Mouse (Mus musculus) frontal cortex, adult (tissue): ENCODE measurements around the gene Cenpe.

Experiments
- ATAC-seq: cut with Nextera tagmentation; 2 replicates; pipeline ENCODE4 v1.9.2; 2017; ENCODE audit warnings: mild to moderate bottlenecking, moderate library complexity, mixed read lengths; ENCODE audit not compliant: low TSS enrichment

Cenpe gene

GRCm38 (mm10) chr3:135280669-135281415 lies 68.5 kb downstream of the Cenpe start, which contains the start of gene Bdh2:
Gene Bdh2 (plus strand): TSS chr3:135281221.
- ATAC-seq: peak; percentile 98

DNA sequence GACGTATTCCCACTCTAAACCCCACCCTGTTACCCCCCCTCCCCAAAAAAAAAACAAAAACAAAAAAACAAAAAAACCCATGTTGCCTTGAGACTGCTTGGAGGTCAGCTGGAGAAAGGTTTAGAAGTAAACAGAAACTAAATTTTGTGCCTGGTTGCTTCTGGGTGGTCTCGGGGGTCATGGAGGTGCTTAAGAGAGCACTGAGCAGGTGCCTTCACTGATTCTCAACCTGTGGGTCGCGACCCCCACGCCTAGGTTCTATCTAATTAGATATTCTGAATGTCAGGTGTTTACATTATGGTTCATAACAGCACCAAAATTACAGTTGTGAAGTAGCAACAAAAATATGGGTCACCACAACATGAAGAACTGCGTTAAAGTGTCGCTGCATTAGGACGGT lies 69.4 kb downstream of the Cenpe start:
- no peak for ATAC-seq

DNA sequence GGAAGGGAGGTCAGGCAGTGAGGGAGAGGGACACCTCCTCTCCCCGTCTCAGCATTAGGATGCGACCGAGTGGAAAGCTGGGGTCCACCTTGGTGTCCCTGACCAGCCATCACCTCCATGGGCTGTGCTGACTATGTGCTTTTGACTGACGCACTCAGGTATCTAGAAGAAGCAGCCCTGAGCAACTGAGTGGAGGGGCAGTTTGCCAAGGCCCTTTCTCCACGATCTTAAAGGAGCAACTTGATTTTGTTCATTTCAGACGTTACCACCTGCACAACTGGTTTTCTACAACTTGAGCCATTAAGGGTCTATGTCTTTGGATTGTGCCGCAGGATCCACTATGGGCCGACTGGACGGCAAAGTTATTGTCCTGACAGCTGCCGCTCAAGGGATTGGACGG lies 72.9 kb downstream of the Cenpe start:
- no peak for ATAC-seq

DNA sequence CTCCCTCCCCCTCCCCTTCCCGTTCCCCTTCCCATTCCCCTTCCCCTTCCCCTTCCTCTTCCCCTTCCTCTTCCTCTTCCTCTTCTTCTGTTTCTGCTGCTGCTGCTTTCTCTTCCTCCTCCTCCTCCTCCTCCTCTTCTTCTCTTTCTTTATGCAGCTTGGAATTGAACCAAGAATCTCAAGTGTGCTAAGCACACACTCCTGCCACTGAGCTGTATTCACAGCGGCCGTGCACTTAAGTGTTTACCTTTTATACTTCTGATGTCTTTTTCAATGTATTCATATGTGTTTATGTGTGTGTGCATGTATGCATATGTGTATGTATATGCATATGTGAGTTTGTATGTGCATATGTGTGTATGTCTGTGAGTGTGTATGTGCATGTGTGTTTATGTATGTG lies 73.5 kb downstream of the Cenpe start:
- no peak for ATAC-seq

- ATAC-seq: no peak
These were observed 75.9 kb downstream of the Cenpe start for GRCm38 (mm10) chr3:135288138-135288750.

DNA sequence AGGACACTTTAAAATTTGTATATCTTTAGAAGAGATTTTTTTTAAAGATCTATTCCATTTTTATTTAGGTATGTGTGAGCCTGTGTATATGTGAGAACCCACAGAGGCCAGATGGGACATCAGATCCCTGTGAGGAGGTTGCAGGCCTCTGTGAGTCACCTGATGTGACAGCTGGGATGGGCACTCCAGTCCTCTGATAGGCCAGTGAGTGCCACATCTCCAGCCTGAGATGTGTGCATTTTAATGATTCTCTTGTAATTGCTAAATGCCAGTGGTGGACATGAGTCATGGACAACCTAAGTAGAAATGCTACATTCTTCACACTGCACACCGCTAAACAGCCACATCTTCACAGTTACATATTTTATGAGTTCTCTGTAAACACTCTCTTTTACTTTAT lies 76.8 kb downstream of the Cenpe start:
- no peak for ATAC-seq

DNA sequence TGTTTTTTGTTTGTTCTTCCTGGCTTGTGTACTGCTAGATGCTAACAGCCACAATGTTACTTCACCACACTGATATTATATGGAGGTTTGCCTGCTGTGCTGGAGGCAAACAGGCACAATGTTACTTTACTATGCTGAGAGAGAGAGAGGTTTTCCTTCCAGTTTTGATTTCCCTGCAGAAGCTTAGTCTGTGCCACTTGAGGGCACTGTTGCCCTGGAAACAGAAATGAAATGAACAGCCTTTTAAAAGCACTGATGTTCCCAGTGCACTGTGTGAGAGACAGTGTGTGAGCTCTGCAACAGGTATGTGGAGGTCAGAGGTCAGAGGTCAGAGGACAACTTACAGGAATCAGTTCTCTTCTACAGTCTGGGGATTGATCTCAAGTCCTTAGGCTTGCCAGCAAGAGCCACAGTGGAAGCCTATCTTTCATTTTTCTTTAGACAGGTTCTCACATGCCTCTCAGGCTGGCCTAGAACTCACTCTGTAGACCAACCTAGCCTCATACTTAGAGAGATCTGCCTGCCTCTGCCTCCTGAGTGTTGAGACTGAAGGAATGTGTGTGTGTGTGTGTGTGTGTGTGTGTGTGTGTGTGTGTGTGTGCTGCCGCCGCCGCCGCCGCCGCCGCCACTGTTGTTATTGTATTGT lies 78.0 kb downstream of the Cenpe start:
- peak; percentile 98 for ATAC-seq

- ATAC-seq: no peak
These were observed 81.4 kb downstream of the Cenpe start for GRCm38 (mm10) chr3:135293703-135294102.

DNA sequence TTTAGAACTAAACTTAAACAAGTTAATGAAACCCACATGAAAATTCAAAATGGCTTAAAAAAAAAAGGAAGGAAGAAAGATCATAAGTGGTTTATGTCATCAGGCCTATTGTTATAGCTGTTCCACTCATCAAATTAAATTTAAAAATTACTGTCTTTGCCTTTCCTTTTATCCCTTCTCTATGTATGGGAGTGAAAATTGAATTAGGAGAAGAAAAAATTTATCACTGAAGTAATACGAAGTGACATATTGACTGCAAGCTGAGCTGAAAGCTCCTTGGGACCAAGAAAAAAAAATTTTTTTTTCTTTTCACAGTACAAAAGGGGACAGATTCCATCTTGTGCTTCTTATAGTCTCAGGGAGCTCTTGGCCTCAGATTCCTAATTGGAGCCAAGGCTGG lies 83.2 kb downstream of the Cenpe start:
- no peak for ATAC-seq

GRCm38 (mm10) chr3:135298560-135298959 lies 86.2 kb downstream of the Cenpe start:
- peak; percentile 98 for ATAC-seq

- ATAC-seq: no peak
These were observed 87.7 kb downstream of the Cenpe start for GRCm38 (mm10) chr3:135300081-135300480.

GRCm38 (mm10) chr3:135304060-135304459 lies 91.7 kb downstream of the Cenpe start:
- no peak for ATAC-seq

GRCm38 (mm10) chr3:135304566-135304965 lies 92.2 kb downstream of the Cenpe start:
- no peak for ATAC-seq

DNA sequence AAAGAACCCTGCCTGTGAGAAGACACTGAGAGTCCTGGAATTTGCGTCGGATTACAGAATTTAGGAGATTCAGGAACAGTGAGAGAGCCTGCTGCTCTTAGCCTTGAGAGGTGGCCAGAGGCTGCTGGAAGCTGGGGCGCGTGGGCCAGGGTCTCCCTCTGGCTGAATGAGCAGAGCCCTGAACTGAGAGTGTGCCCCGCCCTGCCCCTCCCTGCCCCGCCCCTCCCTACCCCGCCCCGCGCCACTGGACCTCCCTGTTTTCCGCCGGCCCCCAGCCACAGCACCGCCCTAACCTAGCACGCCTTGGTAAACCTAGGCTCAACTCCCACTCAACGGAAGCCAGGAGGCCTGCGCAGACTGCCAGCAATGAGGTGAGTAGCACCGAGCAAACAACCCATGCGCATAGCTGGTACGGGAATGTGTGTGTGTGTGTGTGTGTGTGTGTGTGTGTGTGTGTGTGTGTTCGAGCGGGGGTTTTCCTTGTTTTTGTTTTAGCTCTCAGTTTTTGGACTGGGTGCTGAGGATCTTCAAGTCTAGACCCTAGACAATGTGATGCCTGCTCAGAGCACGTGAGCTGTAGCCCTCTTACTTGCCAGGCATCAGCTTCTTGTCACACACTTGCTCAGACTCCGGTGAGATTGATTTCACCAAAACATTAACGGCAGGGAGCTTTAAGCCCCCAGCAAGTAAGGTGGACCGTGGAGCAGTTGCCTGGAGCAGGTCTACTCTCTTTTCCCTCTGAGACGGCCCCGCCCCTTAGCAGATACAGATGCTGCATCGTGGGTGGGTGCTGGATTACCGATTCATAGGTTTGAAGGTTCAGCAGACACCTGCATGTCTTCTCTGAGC lies 95.3 kb downstream of the Cenpe start, which contains the start of gene Slc9b2:
Gene Slc9b2, plus strand, starts transcription at position 290 of the 849 bp plus-strand sequence.
- peak; percentile 92 for ATAC-seq

DNA sequence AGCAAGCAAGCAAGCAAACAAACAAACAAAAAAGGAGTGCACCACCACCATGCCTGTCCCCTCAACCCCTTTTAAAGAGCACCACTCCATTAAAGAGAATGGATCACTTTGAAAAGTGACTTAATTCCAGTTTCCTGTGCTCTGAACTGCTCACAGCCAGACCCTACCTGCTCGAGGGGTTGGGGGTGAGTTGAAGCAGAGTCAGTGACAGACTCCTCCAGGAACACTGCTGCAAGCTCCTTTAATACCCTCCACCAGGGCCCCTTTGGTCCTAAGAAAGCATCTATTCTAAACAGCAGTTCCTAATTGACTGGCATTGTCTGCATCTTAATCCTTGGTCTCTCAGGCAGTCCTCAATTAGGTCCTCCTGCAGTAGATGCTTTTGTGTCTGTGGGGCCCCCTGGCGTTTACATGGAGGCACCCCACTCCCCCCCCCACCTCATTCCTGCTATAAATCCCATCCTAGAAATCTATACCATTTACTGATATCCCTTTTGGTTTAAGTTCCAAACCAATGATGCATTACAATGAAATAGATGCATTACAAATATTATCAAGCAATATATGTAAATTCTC lies 100.7 kb downstream of the Cenpe start:
- ATAC-seq: no peak

- ATAC-seq: no peak
These were observed 101.4 kb downstream of the Cenpe start for GRCm38 (mm10) chr3:135313727-135314126.

- no peak for ATAC-seq
These were observed 102.5 kb downstream of the Cenpe start for GRCm38 (mm10) chr3:135314811-135315210.

- no peak for ATAC-seq
These were observed 103.5 kb downstream of the Cenpe start for GRCm38 (mm10) chr3:135315720-135316425.

GRCm38 (mm10) chr3:135318331-135318730 lies 106.0 kb downstream of the Cenpe start:
- ATAC-seq: no peak
